Mouse (Mus musculus) cerebellum, adult 9-10 months (tissue): ENCODE data around the gene Xpnpep1.

Experiments
- DNase-seq: peaks from one replicate; pipeline ENCODE4 v3.0.0; 2022

The Xpnpep1 gene

GRCm38 (mm10) chr19:53064972-53065361, 25.0 kb upstream of the Xpnpep1 start:
- DNase-seq, result no peak

- no peak for DNase-seq
Observed at GRCm38 (mm10) chr19:53064292-53064971, 24.4 kb upstream of the Xpnpep1 start.

GRCm38 (mm10) chr19:53062046-53062445, 22.0 kb upstream of the Xpnpep1 start:
- no peak for DNase-seq

GRCm38 (mm10) chr19:53059344-53060111, 19.5 kb upstream of the Xpnpep1 start:
- no peak for DNase-seq

- no peak for DNase-seq
Observed at GRCm38 (mm10) chr19:53058726-53059334, 18.8 kb upstream of the Xpnpep1 start.

GRCm38 (mm10) chr19:53057980-53058725, 18.1 kb upstream of the Xpnpep1 start:
- no peak for DNase-seq

- DNase-seq, result no peak
Observed at GRCm38 (mm10) chr19:53053355-53053754, 13.3 kb upstream of the Xpnpep1 start.

- no peak for DNase-seq
Observed at GRCm38 (mm10) chr19:53052031-53052670, 12.1 kb upstream of the Xpnpep1 start.

GRCm38 (mm10) chr19:53051288-53051985, 11.4 kb upstream of the Xpnpep1 start:
- no peak for DNase-seq

- DNase-seq, result no peak
Observed at GRCm38 (mm10) chr19:53050100-53050499, 10.1 kb upstream of the Xpnpep1 start.

- no peak for DNase-seq
Observed at GRCm38 (mm10) chr19:53047208-53047607, 7.2 kb upstream of the Xpnpep1 start.

- DNase-seq, result no peak
Observed at GRCm38 (mm10) chr19:53043423-53044125, 3.6 kb upstream of the Xpnpep1 start.

GRCm38 (mm10) chr19:53041570-53041969, 1.6 kb upstream of the Xpnpep1 start:
- DNase-seq, result no peak

- DNase-seq, result no peak
Observed at GRCm38 (mm10) chr19:53041133-53041510, 1.1 kb upstream of the Xpnpep1 start.

GRCm38 (mm10) chr19:53039090-53039489, 924 bp downstream of the Xpnpep1 start:
- peak; percentile 84 for DNase-seq

- DNase-seq, result peak; percentile 99
Observed at GRCm38 (mm10) chr19:53038435-53038938, 1.5 kb downstream of the Xpnpep1 start.

- DNase-seq, result no peak
Observed at GRCm38 (mm10) chr19:53037925-53038419, 2.0 kb downstream of the Xpnpep1 start.

- DNase-seq, result no peak
Observed at GRCm38 (mm10) chr19:53033159-53033943, 6.7 kb downstream of the Xpnpep1 start.

- no peak for DNase-seq
Observed at GRCm38 (mm10) chr19:53032647-53033046, 7.4 kb downstream of the Xpnpep1 start.

- DNase-seq, result no peak
Observed at GRCm38 (mm10) chr19:53031957-53032371, 8.1 kb downstream of the Xpnpep1 start.
